ENCODE assay signal across 19 mouse cellular contexts in genomic region chr3:99959805-99960485, GRCm38 (mm10).
"Had no signal": no experiment of that assay in that cellular context is flagged by ENCODE, and none has a peak within 500 bp of the region (broad histone marks: within the 10 kb centered on the region; RNA-seq: fewer than 3 reads in every experiment).

No protein-coding gene starts in this region.

- H3K36me3 ChIP-seq: limb, embryonic 13.5 days; liver, embryonic 12.5 days; liver, embryonic 15.5 days; midbrain, embryonic 12.5 days; midbrain, embryonic 15.5 days; neural tube, embryonic 12.5 days; neural tube, embryonic 15.5 days; stomach, embryonic 15.5 days had no signal

- ATAC-seq: liver, embryonic 12.5 days; midbrain, embryonic 15.5 days had no signal

- H3K9me3 ChIP-seq: limb, embryonic 13.5 days; liver, embryonic 12.5 days; liver, embryonic 15.5 days; midbrain, embryonic 12.5 days; midbrain, embryonic 15.5 days; neural tube, embryonic 12.5 days; neural tube, embryonic 15.5 days; stomach, embryonic 15.5 days had no signal

- H3K27ac ChIP-seq: limb, embryonic 13.5 days; liver, embryonic 12.5 days; liver, embryonic 15.5 days; macrophage; midbrain, embryonic 12.5 days; midbrain, embryonic 15.5 days; neural tube, embryonic 12.5 days; neural tube, embryonic 15.5 days; stomach, embryonic 15.5 days had no signal

- DNase-seq: kidney, adult 11 months; kidney, adult 8-10 months; kidney, postnatal 14 days; kidney, postnatal 4 days; liver; lung, adult 18-20 months; lung, postnatal 14 days; right cerebral cortex, postnatal 14 days; right cerebral cortex, postnatal 4 days; thymus, postnatal 25 days had no signal

- H3K4me1 ChIP-seq: liver, embryonic 12.5 days; liver, embryonic 15.5 days; midbrain, embryonic 12.5 days; midbrain, embryonic 15.5 days; neural tube, embryonic 12.5 days; neural tube, embryonic 15.5 days; stomach, embryonic 15.5 days had no signal

- H3K27me3 ChIP-seq: liver, embryonic 12.5 days; liver, embryonic 15.5 days; midbrain, embryonic 12.5 days; midbrain, embryonic 15.5 days; neural tube, embryonic 12.5 days; neural tube, embryonic 15.5 days; stomach, embryonic 15.5 days had no signal

- H3K4me3 ChIP-seq: limb, embryonic 13.5 days; liver, embryonic 12.5 days; liver, embryonic 15.5 days; midbrain, embryonic 12.5 days; midbrain, embryonic 15.5 days; neural tube, embryonic 12.5 days; neural tube, embryonic 15.5 days; stomach, embryonic 15.5 days had no signal

- H3K4me2 ChIP-seq: limb, embryonic 13.5 days; liver, embryonic 12.5 days; liver, embryonic 15.5 days; midbrain, embryonic 12.5 days; midbrain, embryonic 15.5 days; neural tube, embryonic 12.5 days; neural tube, embryonic 15.5 days; stomach, embryonic 15.5 days had no signal

- H3K9ac ChIP-seq: limb, embryonic 13.5 days; liver, embryonic 12.5 days; liver, embryonic 15.5 days; midbrain, embryonic 12.5 days; midbrain, embryonic 15.5 days; neural tube, embryonic 12.5 days; neural tube, embryonic 15.5 days; stomach, embryonic 15.5 days had no signal
